In genomic region chr5:142376071-142376470, GRCm38 (mm10) we compare ENCODE assay signal across 15 mouse cellular contexts. TPM values are rescaled to one million over a fixed set of nuclear protein-coding genes. Genes with fewer than 3 reads are reported as not detected.
DNase-seq lines count a peak whose midpoint lies in the region; ATAC-seq and TF ChIP-seq lines count a peak whose summit lies in the region.
"Had no signal": no experiment of that assay in that cellular context is flagged by ENCODE, and none has a peak within 500 bp of the region (broad histone marks: within the 10 kb centered on the region; RNA-seq: fewer than 3 reads in every experiment).

No protein-coding gene starts in this region.

- ATAC-seq in lung, postnatal 0 days = no peak
- ATAC-seq in liver, postnatal 0 days = peak; percentile 48; the same call in 1 of the 2 replicates
- ATAC-seq in cerebellum, adult (ENCODE audit: insufficient number of reproducible peaks, low FRiP score, low TSS enrichment) = no peak
- ATAC-seq: midbrain, embryonic 15.5 days had no signal

- H3K9me3 ChIP-seq in lung, postnatal 0 days (ENCODE audit: low read length) = no peaks in the 10 kb centered on the region
- H3K9me3 ChIP-seq in liver, postnatal 0 days (ENCODE audit: low read length) = no peaks in the 10 kb centered on the region
- H3K9me3 ChIP-seq: liver, embryonic 13.5 days; midbrain, embryonic 15.5 days had no signal

- no peak overlapping the region for H3K4me3 ChIP-seq in lung, postnatal 0 days (ENCODE audit: low read depth, low read length)
- H3K4me3 ChIP-seq in liver, postnatal 0 days (ENCODE audit: low read depth, low read length) = no peak overlapping the region
- H3K4me3 ChIP-seq in spleen, adult 2 months (ENCODE audit: extremely low read depth, insufficient read depth, insufficient read length) = no peak overlapping the region
- H3K4me3 ChIP-seq in gastrocnemius, adult 2 months = no peak overlapping the region
- H3K4me3 ChIP-seq: embryonic facial prominence, embryonic 12.5 days; forebrain, embryonic 12.5 days; liver, embryonic 13.5 days; midbrain, embryonic 15.5 days had no signal

- no peak for TF ChIP-seq CTCF in lung, postnatal 0 days (IDR thresholded peaks at IDR 0.05)
- TF ChIP-seq CTCF in liver, postnatal 0 days (IDR thresholded peaks at IDR 0.05; ENCODE audit: low read depth) = no peak
- no peak for TF ChIP-seq CTCF in spleen, adult 2 months (IDR thresholded peaks at IDR 0.05; ENCODE audit: extremely low read depth, insufficient read depth, insufficient read length, insufficient replicate concordance)
- TF ChIP-seq CTCF in gastrocnemius, adult 2 months (IDR thresholded peaks at IDR 0.05) = no peak

- no peak overlapping the region for H3K9ac ChIP-seq in lung, postnatal 0 days (replicated peaks; ENCODE audit: low read depth)
- no peak overlapping the region for H3K9ac ChIP-seq in liver, postnatal 0 days (replicated peaks)
- H3K9ac ChIP-seq: embryonic facial prominence, embryonic 12.5 days; forebrain, embryonic 12.5 days; liver, embryonic 13.5 days; midbrain, embryonic 15.5 days had no signal

- TF ChIP-seq POLR2A in spleen, adult 2 months (IDR thresholded peaks at IDR 0.05; ENCODE audit: low read depth, low read length) = no peak

- no peaks in the 10 kb centered on the region for H3K36me3 ChIP-seq in lung, postnatal 0 days (ENCODE audit: insufficient read depth, low read length)
- H3K36me3 ChIP-seq in liver, postnatal 0 days (replicated peaks; ENCODE audit: insufficient read depth, low read length) = no peaks in the 10 kb centered on the region
- no peaks in the 10 kb centered on the region for H3K36me3 ChIP-seq in spleen, adult 2 months (ENCODE audit: control insufficient read depth, insufficient read depth, low read length)
- H3K36me3 ChIP-seq: embryonic facial prominence, embryonic 12.5 days; forebrain, embryonic 12.5 days; liver, embryonic 13.5 days; midbrain, embryonic 15.5 days had no signal

- intact Hi-C loops in gastrocnemius, adult 2 months (cut with DNase I) = no loop called here

- H3K27me3 ChIP-seq in lung, postnatal 0 days (replicated peaks; ENCODE audit: insufficient read depth, low read length) = no peaks in the 10 kb centered on the region
- no peaks in the 10 kb centered on the region for H3K27me3 ChIP-seq in liver, postnatal 0 days (ENCODE audit: insufficient read depth, low read length)
- no peaks in the 10 kb centered on the region for H3K27me3 ChIP-seq in spleen, adult 2 months (ENCODE audit: control insufficient read depth, insufficient read depth, low read length)
- H3K27me3 ChIP-seq: embryonic facial prominence, embryonic 12.5 days; forebrain, embryonic 12.5 days; liver, embryonic 13.5 days; midbrain, embryonic 15.5 days had no signal

- no peak overlapping the region for H3K27ac ChIP-seq in lung, postnatal 0 days (ENCODE audit: low read length)
- 0 out of 2 replicates have a peak overlapping the region, but pooled peaks have one; percentile 22 for H3K27ac ChIP-seq in liver, postnatal 0 days (ENCODE audit: low read depth)
- H3K27ac ChIP-seq in spleen, adult 2 months (ENCODE audit: insufficient read depth, low read length) = peak overlapping the region; percentile 89
- H3K27ac ChIP-seq in gastrocnemius, adult 2 months = no peak overlapping the region
- H3K27ac ChIP-seq: embryonic facial prominence, embryonic 12.5 days; forebrain, embryonic 12.5 days; liver, embryonic 13.5 days; midbrain, embryonic 15.5 days had no signal

- H3K4me2 ChIP-seq in lung, postnatal 0 days (replicated peaks; ENCODE audit: low read depth, low read length) = no peak overlapping the region
- H3K4me2 ChIP-seq in liver, postnatal 0 days (ENCODE audit: low read depth, low read length) = no peak overlapping the region
- H3K4me2 ChIP-seq: embryonic facial prominence, embryonic 12.5 days; forebrain, embryonic 12.5 days; liver, embryonic 13.5 days; midbrain, embryonic 15.5 days had no signal

- peak; percentile 24 for DNase-seq in lung, postnatal 0 days (ENCODE audit: low spot score)
- DNase-seq in lung, postnatal 10 days = no peak
- peak; percentile 43 for DNase-seq in MEL-GATA-1-ER (ENCODE audit: extremely low read depth, low read depth)
- DNase-seq in liver, postnatal 0 days = peak; percentile 21
- DNase-seq in spleen, adult 2 months (ENCODE audit: low read depth in 1 of 2, low spot score in 2 of 2) = peak; percentile 73 to 87
- no peak for DNase-seq in gastrocnemius, adult 2 months
- DNase-seq: adrenal gland, postnatal 10 days; cerebellum, adult 8-10 months; heart, postnatal 14 days; kidney, adult 11 months; liver, embryonic 13.5 days had no signal

- WGBS in lung, postnatal 0 days = 80% methylated on average over 6 of the region's 6 CpGs
- 61% methylated on average over 6 of the region's 6 CpGs for WGBS in liver, postnatal 0 days (ENCODE audit: insufficient replicate concordance)
- 40% methylated on average over 6 of the region's 6 CpGs for WGBS in spleen, adult 2 months

- H3K4me1 ChIP-seq in lung, postnatal 0 days (ENCODE audit: insufficient read depth, low read depth, low read length) = no peaks in the 10 kb centered on the region
- peaks cover 16% of the 10 kb centered on the region for H3K4me1 ChIP-seq in liver, postnatal 0 days (ENCODE audit: insufficient read depth)
- peaks cover 42% of the 10 kb centered on the region; the same call in 1 of the 2 replicates for H3K4me1 ChIP-seq in spleen, adult 2 months (ENCODE audit: control insufficient read depth, insufficient read depth, insufficient read length)

- TF ChIP-seq EP300 in lung, postnatal 0 days (IDR thresholded peaks at IDR 0.05) = no peak
- TF ChIP-seq EP300 in liver, postnatal 0 days (IDR thresholded peaks at IDR 0.05; ENCODE audit: low read depth) = no peak

RNA-seq across cellular contexts. Expression of gene Foxk1, which starts 25.2 kb away (rescaled TPM):
- polyA plus RNA-seq in lung, postnatal 0 days (2015; fragmentation: Nextera tagmentation; extraction: Ambion mirVana) = 4.3 and 5.1 TPM in 2 replicates
- 1.7 TPM in 2 replicates for polyA plus RNA-seq in liver, postnatal 0 days (2015; fragmentation: Nextera tagmentation; extraction: Ambion mirVana)
- polyA plus RNA-seq in spleen, adult 2 months (2012; rRNA removed) = 39.2 and 133 TPM in 2 replicates
- total RNA-seq in gastrocnemius, adult 2 months (2021) = 10 to 100 TPM; 12.2 to 18.9 TPM

Comparison
In these comparisons a context has a peak if more than half of its experiments do, and no peak if none do; other contexts are left out.
1. DNase-seq: peak in lung, postnatal 0 days (single experiment), MEL-GATA-1-ER (single experiment), liver, postnatal 0 days (single experiment) and spleen, adult 2 months (2 of 2); none in lung, postnatal 10 days (single experiment) and gastrocnemius, adult 2 months (single experiment).
2. H3K27ac ChIP-seq: peak in liver, postnatal 0 days (single experiment) and spleen, adult 2 months (single experiment); none in lung, postnatal 0 days (single experiment) and gastrocnemius, adult 2 months (single experiment).